Mouse (Mus musculus) cerebellum, adult 9-11 months (tissue): ENCODE measurements at regions not wholly inside any gene's neighbourhood (a gene's known extent, or its start where the extent isn't known, plus 50 kb on each side); places are given as distances from the start of the nearest gene placed in this dataset.
A peak's percentile ranks its signal among the peaks of the same experiment; 100 is the strongest.
"Not testable (repeated sequence)": the region's sequence is repeated elsewhere in the genome, so short reads cannot be mapped to it uniquely, and the experiment has no call there.

ENCODE experiments used
- DNase-seq: peaks from one replicate; pipeline ENCODE4 v3.0.0; 2022

GRCm38 (mm10) chr3:36387431-36387830 is 88.3 kb downstream of the Anxa5 start:
- DNase-seq = no peak

- no peak for DNase-seq
Observed at GRCm38 (mm10) chr3:36383438-36383945, 92.2 kb downstream of the Anxa5 start.

GRCm38 (mm10) chr3:36381621-36382193 is 94.0 kb downstream of the Anxa5 start:
- DNase-seq = no peak

- DNase-seq = no peak
Observed at GRCm38 (mm10) chr3:36375722-36376121, 100.0 kb downstream of the Anxa5 start.

GRCm38 (mm10) chr3:36374939-36375338 is 100.8 kb downstream of the Anxa5 start:
- no peak for DNase-seq

GRCm38 (mm10) chr3:36360933-36361332 is 114.8 kb downstream of the Anxa5 start:
- no peak for DNase-seq

GRCm38 (mm10) chr3:36354201-36354600 is 121.5 kb downstream of the Anxa5 start:
- not testable (repeated sequence) for DNase-seq

GRCm38 (mm10) chr3:36352032-36352742 is 123.5 kb downstream of the Anxa5 start:
- DNase-seq = no peak

- no peak for DNase-seq
Observed at GRCm38 (mm10) chr3:36349073-36349472, 126.6 kb downstream of the Anxa5 start.

- DNase-seq = no peak
Observed at GRCm38 (mm10) chr3:36340889-36341533, 118.9 kb upstream of the Qrfpr start.

GRCm38 (mm10) chr3:36339656-36340055 is 117.5 kb upstream of the Qrfpr start:
- no peak for DNase-seq

- DNase-seq = no peak
Observed at GRCm38 (mm10) chr3:36334279-36334678, 112.2 kb upstream of the Qrfpr start.

- no peak for DNase-seq
Observed at GRCm38 (mm10) chr3:36332016-36332415, 109.9 kb upstream of the Qrfpr start.

GRCm38 (mm10) chr3:36330656-36331055 is 108.5 kb upstream of the Qrfpr start:
- DNase-seq = peak; percentile 2

GRCm38 (mm10) chr3:36329631-36330030 is 107.5 kb upstream of the Qrfpr start:
- DNase-seq = no peak

- DNase-seq = no peak
Observed at GRCm38 (mm10) chr3:36328927-36329326, 106.8 kb upstream of the Qrfpr start.

GRCm38 (mm10) chr3:36318635-36319034 is 96.5 kb upstream of the Qrfpr start:
- no peak for DNase-seq

GRCm38 (mm10) chr3:36311337-36311736 is 89.2 kb upstream of the Qrfpr start:
- DNase-seq = no peak

GRCm38 (mm10) chr3:36310642-36311267 is 88.6 kb upstream of the Qrfpr start:
- DNase-seq = no peak

GRCm38 (mm10) chr3:36296792-36297191 is 74.7 kb upstream of the Qrfpr start:
- no peak for DNase-seq

GRCm38 (mm10) chr3:36291971-36292370 is 69.9 kb upstream of the Qrfpr start:
- DNase-seq = no peak

GRCm38 (mm10) chr3:36284066-36284465 is 62.0 kb upstream of the Qrfpr start:
- DNase-seq = no peak

- DNase-seq = no peak
Observed at GRCm38 (mm10) chr3:36275502-36275901, 53.4 kb upstream of the Qrfpr start.
